8 mouse cellular contexts compared by ENCODE assay signal in genomic region chr2:172370411-172371223, GRCm38 (mm10). TPM values are rescaled to one million over a fixed set of nuclear protein-coding genes. Genes with fewer than 3 reads are reported as not detected.
DNase-seq lines count a peak whose midpoint lies in the region; ATAC-seq lines count a peak whose summit lies in the region.

Gene Aurka (minus strand): TSS chr2:172370535.
Gene Cstf1 (plus strand): TSS chr2:172370681.

- ATAC-seq in megakaryocyte progenitor cell, adult 5-6 weeks (replicated peaks; ENCODE audit: poor library complexity), result peak; percentile 88

- peak; percentile 97 for DNase-seq in adipocyte (ENCODE audit: low spot score)
- DNase-seq in embryo, embryonic 10 days (ENCODE audit: low spot score), result peak; percentile 98
- DNase-seq in gastrocnemius, postnatal 10 days, result peak; percentile 93
- peak; percentile 98 for DNase-seq in induced T-regulatory cell, adult 2 months (ENCODE audit: low read depth)
- DNase-seq in left cerebral cortex, adult 9 months (ENCODE audit: low spot score in 2 of 2), result peak; percentile 92 to 97
- peak; percentile 92 for DNase-seq in right cerebral cortex, postnatal 14 days
- DNase-seq in urinary bladder, postnatal 36 days (ENCODE audit: low spot score in 2 of 2), result peak; percentile 91 to 92

RNA-seq across cellular contexts. Expression of gene Aurka, which starts in this region (rescaled TPM):
- total RNA-seq in gastrocnemius, postnatal 10 days (2021), result 1 to 10 TPM; 6.0 to 7.0 TPM
- 48.7 and 50.9 TPM in 2 replicates for total RNA-seq in megakaryocyte progenitor cell, adult 5-6 weeks (2015)
- 86.9 and 90.2 TPM in 2 replicates for total RNA-seq in megakaryocyte progenitor cell, adult 5-6 weeks (2017)

RNA-seq across cellular contexts. Expression of gene Cstf1, which starts in this region (rescaled TPM):
- 10 to 100 TPM; 15.8 to 22.2 TPM for total RNA-seq in gastrocnemius, postnatal 10 days (2021)
- 28.4 and 35.7 TPM in 2 replicates for total RNA-seq in megakaryocyte progenitor cell, adult 5-6 weeks (2015)
- total RNA-seq in megakaryocyte progenitor cell, adult 5-6 weeks (2017), result 41.0 and 41.8 TPM in 2 replicates

Comparison
In these comparisons a context has a peak if more than half of its experiments do, and no peak if none do; other contexts are left out.
1. Peak in every context shown above with its lines: DNase-seq and ATAC-seq.
2. RNA of gene Aurka (total RNA-seq): 48.7 to 90.2 TPM in megakaryocyte progenitor cell, adult 5-6 weeks; 6.0 to 7.0 TPM in gastrocnemius, postnatal 10 days; every median in the first group is over 4 times any median in the second.